Mouse (Mus musculus): ENCODE data around the gene Sgce. TPM values are rescaled to one million over a fixed set of nuclear protein-coding genes. Genes with fewer than 3 reads are reported as not detected.
"Not testable (repeated sequence)": the region's sequence is repeated elsewhere in the genome, so short reads cannot be mapped to it uniquely, and the experiment has no call there.

The Sgce gene
- polyA plus RNA-seq, 1 experiment from 2014 or later = 77.7 TPM

DNA sequence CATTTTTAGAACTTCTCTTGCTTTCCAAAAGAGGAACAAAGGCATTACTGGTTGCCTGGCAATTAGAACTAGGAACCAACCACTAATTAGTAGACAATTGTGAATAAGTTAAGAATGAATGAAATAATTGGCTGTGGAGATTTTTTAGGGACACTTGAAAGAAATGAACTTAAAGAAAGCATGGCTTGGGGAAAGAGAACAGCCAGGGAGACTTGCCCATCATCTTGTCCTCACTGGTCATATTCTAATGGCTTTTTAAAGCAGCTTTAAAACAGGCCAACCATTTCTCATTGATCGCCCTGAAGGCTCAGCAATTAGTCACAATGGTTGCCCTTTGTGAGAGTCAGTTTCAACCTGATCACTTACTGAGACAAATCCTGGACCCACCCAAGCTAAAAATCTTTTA lies 69.6 kb downstream of the Sgce start:
- Histone ChIP-seq H3K4me1 (0 out of 2 replicates have a peak, but pooled peaks cover under 1% of the 10 kb centered on the region), H3K4me3 (no peak overlapping the region), H3K9ac (no peak overlapping the region), H3K9me3 (no peaks in the 10 kb centered on the region), H3K27ac (no peak overlapping the region), H3K4me2 (replicated peaks) (no peak overlapping the region), H3K27me3 (no peaks in the 10 kb centered on the region), H3K36me3 (peaks cover 4% of the 10 kb centered on the region)
- WGBS = 85% methylated on average over 1 of the region's 1 CpGs
- ATAC-seq (ENCODE audit: low FRiP score, low read depth) = no peak

DNA sequence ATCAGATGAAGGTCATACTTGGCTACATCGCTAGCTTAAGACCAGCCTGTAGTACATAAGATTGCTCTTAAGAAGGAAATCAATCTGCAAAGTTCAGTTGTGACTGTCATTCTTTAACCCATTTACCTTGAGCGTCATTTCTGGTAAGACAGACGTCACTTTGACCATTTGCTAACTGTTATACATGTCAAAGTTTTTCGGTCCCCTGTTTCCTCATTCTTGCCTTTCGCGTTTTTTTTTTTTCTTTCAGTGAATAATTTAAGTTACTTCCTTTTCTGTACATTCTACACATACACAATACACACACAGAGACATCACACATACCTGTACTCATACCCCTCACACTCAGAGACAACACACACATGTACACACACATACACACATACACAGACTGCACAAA lies 81.9 kb downstream of the Sgce start:
- no peak overlapping the region for H3K27ac ChIP-seq
- H3K9ac ChIP-seq = no peak overlapping the region
- 90% methylated on average over 6 of the region's 6 CpGs for WGBS
- H3K9me3 ChIP-seq = no peaks in the 10 kb centered on the region
- no peak overlapping the region for H3K4me2 ChIP-seq (replicated peaks)
- H3K27me3 ChIP-seq = no peaks in the 10 kb centered on the region
- no peaks in the 10 kb centered on the region for H3K36me3 ChIP-seq
- ATAC-seq (ENCODE audit: low FRiP score, low read depth) = no peak
- H3K4me3 ChIP-seq = no peak overlapping the region
- no peaks in the 10 kb centered on the region for H3K4me1 ChIP-seq

DNA sequence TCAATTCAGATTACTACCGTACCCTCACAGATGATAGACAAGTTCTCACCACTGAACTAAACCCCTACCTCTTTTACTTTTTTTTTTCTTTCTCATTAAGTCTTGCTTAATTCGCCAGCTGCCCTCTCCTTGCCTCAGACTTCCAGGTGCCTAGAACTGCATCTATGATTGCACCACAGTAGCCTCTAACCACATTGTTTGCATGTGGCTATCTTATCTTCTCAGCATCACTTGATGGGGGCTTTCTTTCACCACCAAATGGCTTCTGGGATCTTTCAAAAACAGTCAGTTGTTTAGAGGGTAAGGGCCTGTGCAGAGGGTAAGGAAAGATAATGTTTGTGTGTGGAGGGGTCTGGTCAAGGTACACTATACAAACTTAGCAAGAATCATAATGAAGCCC lies 82.7 kb downstream of the Sgce start:
- no peak for ATAC-seq (ENCODE audit: low FRiP score, low read depth)
- no peak overlapping the region for H3K4me3 ChIP-seq
- H3K4me2 ChIP-seq (replicated peaks) = no peak overlapping the region
- no peaks in the 10 kb centered on the region for H3K36me3 ChIP-seq
- H3K4me1 ChIP-seq = no peaks in the 10 kb centered on the region
- H3K27ac ChIP-seq = no peak overlapping the region
- 54% methylated on average over 2 of the region's 2 CpGs for WGBS
- H3K27me3 ChIP-seq = no peaks in the 10 kb centered on the region
- H3K9ac ChIP-seq = no peak overlapping the region
- H3K9me3 ChIP-seq = no peaks in the 10 kb centered on the region

DNA sequence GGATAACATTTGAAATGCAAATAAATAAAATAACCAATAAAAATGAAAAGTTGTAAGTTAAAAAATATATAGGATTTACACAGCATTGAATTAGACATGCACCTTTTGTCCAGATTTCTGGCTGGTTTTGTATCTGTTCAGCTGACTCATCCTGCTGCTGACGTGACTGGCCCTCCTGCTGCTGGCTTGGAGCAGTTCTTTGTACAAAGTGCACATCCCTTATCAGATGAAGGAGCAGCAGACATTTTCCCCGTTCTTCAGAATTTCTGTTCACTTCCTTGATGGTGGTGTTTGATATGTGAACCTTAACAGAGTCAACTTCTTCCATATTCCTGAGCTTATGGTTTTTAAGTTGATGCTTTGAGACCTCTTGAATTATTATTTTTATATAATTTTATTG lies 83.5 kb downstream of the Sgce start:
- H3K36me3 ChIP-seq = no peaks in the 10 kb centered on the region
- no peak overlapping the region for H3K27ac ChIP-seq
- H3K9me3 ChIP-seq = no peaks in the 10 kb centered on the region
- H3K4me1 ChIP-seq = no peaks in the 10 kb centered on the region
- 78% methylated on average over 2 of the region's 2 CpGs for WGBS
- no peak overlapping the region for H3K9ac ChIP-seq
- no peaks in the 10 kb centered on the region for H3K27me3 ChIP-seq
- ATAC-seq (ENCODE audit: low FRiP score, low read depth) = no peak
- H3K4me2 ChIP-seq (replicated peaks) = no peak overlapping the region
- H3K4me3 ChIP-seq = no peak overlapping the region

DNA sequence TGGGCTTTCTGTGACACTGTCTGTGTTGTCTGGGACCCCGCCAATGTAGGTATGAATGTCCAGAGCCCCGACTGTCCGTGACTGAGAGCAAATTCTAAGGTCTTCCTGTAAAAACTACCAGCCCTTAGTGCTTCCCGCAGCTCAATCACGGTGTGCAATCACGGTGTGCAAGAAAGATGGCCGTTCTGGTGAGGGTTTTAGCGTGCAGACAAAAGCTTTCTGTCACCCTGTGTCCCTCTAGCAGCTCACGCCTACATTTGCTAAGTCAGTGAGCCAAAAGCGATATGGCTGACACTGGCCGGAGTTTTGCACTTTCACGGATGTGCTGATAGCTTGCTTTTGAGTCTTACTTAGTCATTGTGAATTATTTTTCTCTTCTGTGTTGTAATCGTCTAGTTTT lies 88.1 kb downstream of the Sgce start:
- Histone ChIP-seq H3K27me3 (no peaks in the 10 kb centered on the region), H3K4me1 (no peaks in the 10 kb centered on the region), H3K4me3 (no peak overlapping the region), H3K9ac (no peak overlapping the region), H3K36me3 (no peaks in the 10 kb centered on the region), H3K4me2 (replicated peaks) (no peak overlapping the region), H3K9me3 (no peaks in the 10 kb centered on the region), H3K27ac (no peak overlapping the region)
- 80% methylated on average over 13 of the region's 13 CpGs for WGBS
- no peak for ATAC-seq (ENCODE audit: low FRiP score, low read depth)

DNA sequence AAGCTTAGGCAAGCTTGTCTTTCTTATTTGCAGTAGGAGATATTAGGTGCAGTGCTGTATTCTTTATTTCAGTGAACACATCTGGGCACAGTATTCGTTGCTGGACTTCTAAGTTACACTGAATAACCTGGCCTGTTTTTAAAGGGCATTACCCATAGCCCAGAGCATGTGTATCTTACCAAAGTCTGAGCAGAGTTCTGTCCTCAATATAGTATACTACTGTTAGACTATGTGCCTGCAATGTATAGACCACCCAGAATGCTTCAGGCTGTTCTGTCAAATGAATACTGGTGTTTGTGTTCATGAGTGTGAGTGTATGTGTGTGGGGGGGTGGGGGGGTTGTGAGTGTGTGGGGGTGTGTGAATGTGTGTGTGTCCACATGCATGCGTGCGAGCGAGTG lies 91.1 kb downstream of the Sgce start:
- Histone ChIP-seq H3K4me3 (no peak overlapping the region), H3K27me3 (no peaks in the 10 kb centered on the region), H3K4me1 (no peaks in the 10 kb centered on the region), H3K4me2 (replicated peaks) (no peak overlapping the region), H3K9ac (no peak overlapping the region), H3K27ac (no peak overlapping the region), H3K36me3 (no peaks in the 10 kb centered on the region), H3K9me3 (peaks cover 6% of the 10 kb centered on the region; the same call in 1 of the 2 replicates)
- 83% methylated on average over 4 of the region's 4 CpGs for WGBS
- 0 out of 2 replicates have a peak, but pooled peaks have one; percentile 28 for ATAC-seq (ENCODE audit: low FRiP score, low read depth)

DNA sequence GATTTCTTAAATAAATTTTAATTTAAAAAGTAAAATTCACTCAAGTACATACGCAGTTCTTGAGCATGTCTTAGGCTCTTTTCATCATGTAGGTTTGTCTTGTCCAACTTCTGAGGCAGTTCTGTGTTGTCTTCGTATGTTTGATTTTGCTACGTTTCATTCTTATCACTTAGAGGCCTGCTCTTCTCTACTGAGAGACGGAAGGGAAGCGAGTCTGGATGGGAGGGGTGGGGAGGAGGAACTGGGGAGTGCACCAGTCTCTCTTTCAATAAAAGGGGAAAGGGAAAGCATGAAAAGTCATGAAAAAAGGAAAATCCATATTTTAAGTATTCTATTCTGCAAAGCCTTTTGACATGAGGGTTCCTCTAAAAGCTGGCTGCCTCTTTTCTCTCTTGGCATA lies 91.5 kb downstream of the Sgce start:
- WGBS = 82% methylated on average over 5 of the region's 5 CpGs
- Histone ChIP-seq H3K4me2 (replicated peaks) (no peak overlapping the region), H3K9me3 (peaks cover 6% of the 10 kb centered on the region; the same call in 1 of the 2 replicates), H3K27ac (peak overlapping the region; percentile 28; the same call in 1 of the 2 replicates), H3K4me3 (no peak overlapping the region), H3K27me3 (no peaks in the 10 kb centered on the region), H3K36me3 (no peaks in the 10 kb centered on the region), H3K9ac (no peak overlapping the region), H3K4me1 (no peaks in the 10 kb centered on the region)
- no peak for ATAC-seq (ENCODE audit: low FRiP score, low read depth)

DNA sequence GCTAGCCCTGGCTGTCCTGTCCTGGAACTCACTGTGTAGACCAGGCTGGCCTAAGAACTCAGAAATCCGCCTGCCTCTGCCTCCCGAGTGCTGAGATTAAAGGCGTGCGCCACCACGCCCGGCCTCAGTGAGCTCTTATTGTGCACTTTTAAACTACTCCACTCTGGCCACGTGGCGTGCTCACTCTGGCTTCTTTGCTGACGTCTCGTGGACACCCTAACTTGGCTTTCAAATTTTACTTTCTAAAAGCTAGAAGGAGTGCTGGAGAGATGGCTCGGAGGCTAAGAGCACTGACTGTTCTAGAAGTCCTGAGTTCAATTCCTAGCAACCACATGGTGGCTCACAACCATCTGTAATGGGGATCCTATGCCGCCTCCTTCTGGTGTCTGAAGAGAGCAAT lies 93.3 kb downstream of the Sgce start:
- not testable (repeated sequence) for H3K9me3 ChIP-seq; ATAC-seq (ENCODE audit: low FRiP score, low read depth); H3K27ac ChIP-seq; H3K9ac ChIP-seq; H3K27me3 ChIP-seq; H3K4me2 ChIP-seq (replicated peaks); H3K4me1 ChIP-seq; H3K36me3 ChIP-seq; H3K4me3 ChIP-seq
- WGBS = 95% methylated on average over 12 of the region's 12 CpGs

DNA sequence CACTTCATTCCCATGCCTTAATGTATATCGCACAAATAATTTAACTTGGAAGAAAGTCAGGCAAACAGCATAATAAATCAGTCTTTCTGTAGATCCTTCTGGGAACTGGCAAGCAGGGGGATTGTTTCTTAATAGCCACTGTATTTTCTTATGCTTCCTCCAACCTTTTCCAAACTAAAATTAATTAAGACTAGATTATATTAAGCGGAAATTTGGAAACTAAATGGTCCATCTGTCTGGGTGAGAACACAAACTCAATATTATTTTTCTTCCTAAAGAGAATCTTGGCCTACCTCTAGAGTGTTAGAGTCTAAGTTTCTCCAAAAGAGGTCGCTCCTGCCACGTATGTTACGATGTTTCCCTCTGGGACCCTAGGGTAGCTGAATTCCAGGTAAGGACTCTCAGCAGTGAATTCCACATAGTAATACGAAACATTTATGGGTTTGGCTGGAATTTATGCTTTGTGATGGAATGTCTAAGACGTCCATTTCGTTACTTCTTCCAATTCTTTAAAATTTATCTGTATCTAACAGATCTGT lies 94.3 kb downstream of the Sgce start:
- Histone ChIP-seq H3K4me1 (no peaks in the 10 kb centered on the region), H3K9me3 (peaks cover 6% of the 10 kb centered on the region; the same call in 1 of the 2 replicates), H3K9ac (no peak overlapping the region), H3K36me3 (no peaks in the 10 kb centered on the region), H3K27me3 (no peaks in the 10 kb centered on the region), H3K27ac (0 out of 2 replicates have a peak overlapping the region, but pooled peaks have one; percentile 44), H3K4me3 (no peak overlapping the region), H3K4me2 (replicated peaks) (no peak overlapping the region)
- WGBS = 51% methylated on average over 8 of the region's 8 CpGs
- no peak; the same call in 1 of the 2 replicates for ATAC-seq (ENCODE audit: low FRiP score, low read depth)

DNA sequence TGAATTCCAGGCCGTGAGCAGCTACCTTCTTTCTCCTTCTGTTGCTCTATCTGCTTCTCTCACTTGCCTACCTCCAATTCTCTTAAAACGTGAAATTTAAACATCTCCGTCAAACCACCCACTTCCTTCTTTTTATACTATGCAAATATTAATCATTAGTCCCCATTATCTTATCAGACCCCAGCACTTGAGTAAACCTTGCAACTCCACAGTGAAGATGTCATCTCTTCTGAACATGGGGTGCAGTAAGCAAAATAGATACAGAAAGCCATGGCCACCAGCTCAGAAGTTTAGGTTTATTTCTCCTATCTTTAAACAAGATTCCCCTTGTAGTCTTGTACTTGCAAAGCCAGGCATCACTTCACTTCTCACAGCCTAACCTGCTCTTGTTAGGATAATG lies 99.7 kb downstream of the Sgce start:
- H3K9me3 ChIP-seq = no peaks in the 10 kb centered on the region
- 84% methylated on average over 3 of the region's 3 CpGs for WGBS
- no peak overlapping the region for H3K9ac ChIP-seq
- ATAC-seq (ENCODE audit: low FRiP score, low read depth) = no peak
- H3K4me1 ChIP-seq = no peaks in the 10 kb centered on the region
- peaks cover 2% of the 10 kb centered on the region for H3K36me3 ChIP-seq
- H3K4me3 ChIP-seq = no peak overlapping the region
- H3K27ac ChIP-seq = no peak overlapping the region
- H3K4me2 ChIP-seq (replicated peaks) = no peak overlapping the region
- no peaks in the 10 kb centered on the region for H3K27me3 ChIP-seq

DNA sequence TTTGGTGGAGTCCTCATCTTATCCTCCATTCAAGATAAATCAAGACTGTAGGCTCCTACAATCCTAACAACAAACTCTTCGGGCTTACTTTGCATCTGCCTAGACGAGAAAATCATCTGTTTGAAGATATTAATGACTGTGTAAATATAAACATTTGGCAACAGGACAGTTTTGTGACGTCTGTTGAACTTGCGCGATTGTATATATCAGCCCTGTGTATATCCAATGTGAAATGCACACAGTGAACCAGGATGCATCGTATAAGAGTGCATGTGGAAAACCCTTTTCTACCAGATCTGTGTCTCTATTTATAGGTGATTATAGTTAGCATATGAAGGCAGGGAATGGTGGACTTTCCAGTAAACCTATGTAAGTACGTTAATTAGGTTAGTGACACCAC lies 104.9 kb downstream of the Sgce start:
- Histone ChIP-seq H3K36me3 (peaks cover 29% of the 10 kb centered on the region), H3K4me2 (replicated peaks) (no peak overlapping the region), H3K27ac (no peak overlapping the region), H3K27me3 (no peaks in the 10 kb centered on the region), H3K9me3 (no peaks in the 10 kb centered on the region), H3K4me1 (no peaks in the 10 kb centered on the region), H3K4me3 (no peak overlapping the region), H3K9ac (no peak overlapping the region)
- no peak for ATAC-seq (ENCODE audit: low FRiP score, low read depth)
- 86% methylated on average over 7 of the region's 7 CpGs for WGBS

DNA sequence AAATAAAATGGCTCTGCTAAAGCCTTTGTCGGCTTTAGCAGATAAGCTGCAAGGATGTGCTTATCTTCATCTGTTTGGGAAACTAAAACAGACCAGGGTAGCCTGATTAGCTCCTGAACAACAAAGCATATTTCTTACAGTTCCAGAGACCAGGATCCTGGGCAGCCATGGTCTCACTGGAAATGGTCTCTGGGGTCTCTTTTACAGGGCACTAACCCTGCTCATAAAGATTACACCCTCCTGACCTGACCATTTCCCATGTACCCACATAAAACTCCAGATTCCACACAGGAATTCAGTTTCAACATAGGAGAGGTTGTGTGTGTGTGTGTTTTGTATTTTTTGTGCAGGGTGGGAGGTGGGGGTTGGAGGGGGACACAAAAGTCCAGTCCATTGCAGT lies 112.2 kb downstream of the Sgce start:
- WGBS = 14% methylated on average over 1 of the region's 1 CpGs
- Histone ChIP-seq H3K9me3 (no peaks in the 10 kb centered on the region), H3K36me3 (peaks cover 10% of the 10 kb centered on the region), H3K9ac (no peak overlapping the region), H3K4me2 (replicated peaks) (no peak overlapping the region), H3K27ac (peak overlapping the region; percentile 15; the same call in 1 of the 2 replicates), H3K4me1 (peaks cover 13% of the 10 kb centered on the region), H3K4me3 (no peak overlapping the region), H3K27me3 (no peaks in the 10 kb centered on the region)
- ATAC-seq (ENCODE audit: low FRiP score, low read depth) = no peak

DNA sequence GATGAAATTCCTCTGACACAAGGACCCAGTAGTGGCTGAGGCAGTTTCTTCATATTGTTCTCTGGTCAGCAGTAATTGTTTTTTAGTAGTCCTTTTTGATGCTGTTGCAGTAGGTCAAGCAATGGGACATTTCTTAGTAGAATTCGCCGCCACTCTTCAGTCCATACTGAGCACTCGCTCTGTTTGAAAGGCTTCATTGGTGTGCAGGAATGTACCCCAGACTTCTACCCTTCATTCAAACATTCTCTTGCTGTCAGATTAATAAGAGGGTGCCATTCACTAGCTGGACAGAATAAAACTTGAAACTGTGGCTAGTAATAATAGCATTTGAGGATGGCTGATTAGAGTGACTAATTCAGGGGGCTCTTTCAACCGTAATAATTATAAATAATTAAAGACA lies 113.8 kb downstream of the Sgce start:
- no peak for ATAC-seq (ENCODE audit: low FRiP score, low read depth)
- Histone ChIP-seq H3K4me1 (peaks cover 13% of the 10 kb centered on the region), H3K9ac (no peak overlapping the region), H3K36me3 (peaks cover 13% of the 10 kb centered on the region), H3K4me3 (no peak overlapping the region), H3K27me3 (no peaks in the 10 kb centered on the region), H3K27ac (no peak overlapping the region), H3K4me2 (replicated peaks) (no peak overlapping the region), H3K9me3 (no peaks in the 10 kb centered on the region)
- 86% methylated on average over 4 of the region's 4 CpGs for WGBS

Data from limb, embryonic 13.5 days (tissue).